Mouse (Mus musculus) cerebellum, postnatal 36 days (tissue): Measurements from ENCODE around the gene Ano9.

ENCODE experiments used
- DNase-seq, 2 experiments: peaks; one replicate each; pipeline ENCODE4 v3.0.0; 2021 to 2022; ENCODE audit warnings: mixed read lengths in 2 of 2

Ano9 gene

GRCm38 (mm10) chr7:141099911-141100691 is 17.5 kb downstream of the Ano9 start, which contains the start of gene Sigirr:
Gene Sigirr, minus strand, starts transcription at chr7:141100572.
- peak; percentile 25 to 35 for DNase-seq

GRCm38 (mm10) chr7:141097177-141097576 is 20.4 kb downstream of the Ano9 start:
- DNase-seq = no peak

GRCm38 (mm10) chr7:141096649-141097056 is 21.0 kb downstream of the Ano9 start:
- DNase-seq = no peak

GRCm38 (mm10) chr7:141096021-141096420 is 21.6 kb downstream of the Ano9 start:
- no peak for DNase-seq

- DNase-seq = no peak
Observed at GRCm38 (mm10) chr7:141094487-141095205, 23.0 kb downstream of the Ano9 start.

- no peak for DNase-seq
Observed at GRCm38 (mm10) chr7:141093950-141094349, 23.7 kb downstream of the Ano9 start.

GRCm38 (mm10) chr7:141092051-141092735 is 25.4 kb downstream of the Ano9 start:
- peak; percentile 74 to 79 for DNase-seq

- DNase-seq = no peak
Observed at GRCm38 (mm10) chr7:141090228-141090627, 27.4 kb downstream of the Ano9 start.

GRCm38 (mm10) chr7:141088473-141088872 is 29.1 kb downstream of the Ano9 start:
- no peak for DNase-seq

- no peak for DNase-seq
Observed at GRCm38 (mm10) chr7:141087894-141088293, 29.7 kb downstream of the Ano9 start.

- no peak for DNase-seq
Observed at GRCm38 (mm10) chr7:141079481-141080449, 37.8 kb downstream of the Ano9 start.

GRCm38 (mm10) chr7:141078876-141079275 is 38.7 kb downstream of the Ano9 start:
- DNase-seq = no peak

GRCm38 (mm10) chr7:141077841-141078240 is 39.8 kb downstream of the Ano9 start, which contains the start of gene Pkp3:
Gene Pkp3, plus strand, starts transcription at chr7:141078218.
- DNase-seq = no peak

GRCm38 (mm10) chr7:141073782-141074181 is 43.8 kb downstream of the Ano9 start:
- DNase-seq = no peak

GRCm38 (mm10) chr7:141072017-141072745 is 45.4 kb downstream of the Ano9 start:
- DNase-seq = no peak

GRCm38 (mm10) chr7:141070058-141070862 is 47.3 kb downstream of the Ano9 start:
- peak; percentile 67 to 73 for DNase-seq

GRCm38 (mm10) chr7:141068351-141068750 is 49.3 kb downstream of the Ano9 start:
- DNase-seq = no peak

- no peak for DNase-seq
Observed at GRCm38 (mm10) chr7:141064576-141064975, 53.0 kb downstream of the Ano9 start.

GRCm38 (mm10) chr7:141064175-141064574 is 53.4 kb downstream of the Ano9 start:
- no peak for DNase-seq

GRCm38 (mm10) chr7:141063353-141063752 is 54.3 kb downstream of the Ano9 start:
- no peak for DNase-seq
